ENCODE assay signal across 30 mouse cellular contexts in the genomic region with DNA sequence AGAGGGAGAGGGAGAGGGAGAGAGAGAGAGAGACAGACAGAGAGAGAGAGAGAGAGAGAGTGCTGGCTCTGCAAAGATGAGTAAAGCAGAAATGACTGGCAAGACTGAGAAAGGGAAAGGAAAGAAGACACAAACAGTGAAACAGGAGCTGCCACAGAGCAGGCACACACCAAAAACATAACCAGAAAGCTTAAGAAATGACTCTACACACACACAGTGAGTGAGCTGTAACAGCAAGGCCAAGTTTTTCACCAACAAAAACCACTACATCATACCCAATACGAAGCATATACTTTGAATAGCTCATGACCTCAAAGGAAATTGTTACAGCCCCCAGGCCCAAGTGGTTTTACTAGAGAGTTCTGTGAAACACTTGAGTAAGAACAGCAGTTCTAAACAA. TPM values are rescaled to one million over a fixed set of nuclear protein-coding genes. Genes with fewer than 3 reads are reported as not detected.
DNase-seq lines count a peak whose midpoint lies in the region; ATAC-seq lines count a peak whose summit lies in the region.
"Had no signal": no experiment of that assay in that cellular context is flagged by ENCODE, and none has a peak within 500 bp of the region (broad histone marks: within the 10 kb centered on the region; RNA-seq: fewer than 3 reads in every experiment).

No protein-coding gene starts in this region.

- ATAC-seq in heart, embryonic 11.5 days (replicated peaks; ENCODE audit: insufficient number of reproducible peaks, low FRiP score, low TSS enrichment), result no peak
- ATAC-seq in inflammation-experienced regulatory T-cells, adult 6 months, result peak; percentile 17
- ATAC-seq: activated CD4-positive, CD25-positive, alpha-beta regulatory T cell, adult 4 months; forebrain, embryonic 15.5 days; hindbrain, embryonic 16.5 days had no signal

- no peak overlapping the region for H3K4me3 ChIP-seq in heart, embryonic 11.5 days (ENCODE audit: low read depth, low read length)
- H3K4me3 ChIP-seq: embryonic facial prominence, embryonic 13.5 days; erythroblast, embryonic 14.5 days; forebrain, embryonic 12.5 days; forebrain, embryonic 15.5 days; heart, embryonic 12.5 days; heart, embryonic 15.5 days; hindbrain, embryonic 10.5 days; hindbrain, embryonic 13.5 days had no signal

- H3K4me1 ChIP-seq in heart, embryonic 11.5 days (ENCODE audit: control insufficient read depth, insufficient read depth, low read length), result peaks cover 7% of the 10 kb centered on the region; the same call in 1 of the 2 replicates
- H3K4me1 ChIP-seq: forebrain, embryonic 12.5 days; forebrain, embryonic 15.5 days; hindbrain, embryonic 10.5 days; hindbrain, embryonic 13.5 days had no signal

- no peak overlapping the region for H3K27ac ChIP-seq in heart, embryonic 11.5 days (ENCODE audit: low read depth, low read length)
- H3K27ac ChIP-seq: embryonic facial prominence, embryonic 13.5 days; forebrain, embryonic 12.5 days; forebrain, embryonic 15.5 days; heart, embryonic 15.5 days; hindbrain, embryonic 10.5 days; hindbrain, embryonic 13.5 days had no signal

- no peak overlapping the region for H3K9ac ChIP-seq in heart, embryonic 11.5 days (ENCODE audit: low read depth, low read length)
- H3K9ac ChIP-seq: embryonic facial prominence, embryonic 13.5 days; forebrain, embryonic 12.5 days; forebrain, embryonic 15.5 days; heart, embryonic 12.5 days; heart, embryonic 15.5 days; hindbrain, embryonic 13.5 days had no signal

- DNase-seq in heart, adult 11 months, result peak; percentile 8
- peak; percentile 9 for DNase-seq in thymus, postnatal 25 days
- no peak for DNase-seq in thymus, postnatal 4 days
- DNase-seq in NIH3T3 (ENCODE audit: low read depth), result peak; percentile 24
- no peak for DNase-seq in right cerebral cortex, adult 18-20 months
- no peak for DNase-seq in layer of hippocampus, adult 9-11 months
- DNase-seq: adrenal gland, adult 8-10 months; adrenal gland, postnatal 25 days; B cell, adult 2 months; cerebellum, adult 18-20 months; cerebellum, adult 9-10 months; cerebellum, postnatal 14 days; gastrocnemius, postnatal 10 days; gastrocnemius, postnatal 36 days; heart, postnatal 10 days; heart, postnatal 36 days; kidney, adult 11 months had no signal

- H3K9me3 ChIP-seq in heart, embryonic 11.5 days (replicated peaks; ENCODE audit: control insufficient read depth, low read length), result no peaks in the 10 kb centered on the region
- H3K9me3 ChIP-seq: embryonic facial prominence, embryonic 13.5 days; forebrain, embryonic 12.5 days; forebrain, embryonic 15.5 days; G1E; heart, embryonic 12.5 days; heart, embryonic 15.5 days; hindbrain, embryonic 10.5 days; hindbrain, embryonic 13.5 days had no signal

- no peaks in the 10 kb centered on the region for H3K27me3 ChIP-seq in heart, embryonic 11.5 days (ENCODE audit: control insufficient read depth, insufficient read depth, low read length)
- H3K27me3 ChIP-seq: embryonic facial prominence, embryonic 13.5 days; forebrain, embryonic 12.5 days; forebrain, embryonic 15.5 days; heart, embryonic 12.5 days; heart, embryonic 15.5 days; hindbrain, embryonic 13.5 days had no signal

- no peaks in the 10 kb centered on the region for H3K36me3 ChIP-seq in heart, embryonic 11.5 days (ENCODE audit: control insufficient read depth, insufficient read depth, low read length)
- H3K36me3 ChIP-seq: embryonic facial prominence, embryonic 13.5 days; forebrain, embryonic 12.5 days; forebrain, embryonic 15.5 days; G1E; heart, embryonic 12.5 days; heart, embryonic 15.5 days; hindbrain, embryonic 10.5 days; hindbrain, embryonic 13.5 days had no signal

- no peak overlapping the region for H3K4me2 ChIP-seq in heart, embryonic 11.5 days
- H3K4me2 ChIP-seq: embryonic facial prominence, embryonic 13.5 days; forebrain, embryonic 12.5 days; forebrain, embryonic 15.5 days; heart, embryonic 12.5 days; heart, embryonic 15.5 days; hindbrain, embryonic 13.5 days had no signal

- 69% methylated on average over 1 of the region's 1 CpGs for WGBS in heart, embryonic 11.5 days (ENCODE audit: insufficient replicate concordance)

RNA-seq across cellular contexts. Expression of a gene that starts 14.3 kb away (rescaled TPM):
- 65.9 and 70.4 TPM in 2 replicates for polyA plus RNA-seq in heart, embryonic 11.5 days (2014; fragmentation: Nextera tagmentation; extraction: Ambion mirVana)
- 10 to 100 TPM; 77.9 to 83.0 (median 79.6) TPM for polyA plus RNA-seq in inflammation-experienced regulatory T-cells, adult 6 months (2017; shearing (Covaris generic))

Comparison
In these comparisons a context has a peak if more than half of its experiments do, and no peak if none do; other contexts are left out.
1. DNase-seq: peak in heart, adult 11 months (single experiment), thymus, postnatal 25 days (single experiment) and NIH3T3 (single experiment); none in thymus, postnatal 4 days (single experiment), right cerebral cortex, adult 18-20 months (single experiment) and layer of hippocampus, adult 9-11 months (single experiment).